Mouse (Mus musculus): ENCODE measurements around the gene Dgki.

DNA sequence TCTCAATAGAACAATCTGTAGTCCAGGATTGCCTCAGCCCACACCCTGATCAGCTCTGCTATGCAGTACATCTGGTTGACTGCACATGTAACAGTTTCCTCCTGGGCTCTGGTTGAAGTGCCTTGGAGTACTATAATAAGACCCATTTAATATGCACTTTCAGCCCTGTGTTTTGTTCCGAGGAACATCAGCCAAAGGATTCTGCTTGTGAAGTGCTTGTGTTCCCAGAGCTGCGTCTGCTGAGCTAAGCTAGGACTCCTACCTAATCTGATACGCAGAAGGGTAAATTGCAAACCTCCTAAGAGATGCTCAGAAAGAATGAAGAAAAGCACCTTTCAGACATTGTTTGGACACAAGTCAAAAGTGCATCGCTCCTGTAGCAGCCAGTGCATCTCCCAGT lies 186.9 kb downstream of the Dgki start:
- no peak for TF ChIP-seq CTCF (IDR thresholded peaks at IDR 0.05; ENCODE audit: extremely low read depth, insufficient read length, insufficient replicate concordance, low read depth, low read length)
- TF ChIP-seq POLR2A (IDR thresholded peaks at IDR 0.05; ENCODE audit: low read depth, low read length), result no peak
